Mouse (Mus musculus) ES-E14 (cell line): ENCODE results near the gene Usp34. TPM values are rescaled to one million over a fixed set of nuclear protein-coding genes. Genes with fewer than 3 reads are reported as not detected.
"Not testable (repeated sequence)": the region's sequence is repeated elsewhere in the genome, so short reads cannot be mapped to it uniquely, and the experiment has no call there.

Source experiments
- DNase-seq: peaks from one replicate; pipeline ENCODE4 v3.0.0-alpha.2; 2013; ENCODE audit warnings: low read depth, low spot score
- H3K27ac ChIP-seq: 2 replicates; pipeline ENCODE4 v1.5.1; 2012; ENCODE audit warnings: low read depth, mild to moderate bottlenecking, low read length, moderate library complexity, mixed read lengths; ENCODE audit not compliant: poor library complexity, insufficient read depth, severe bottlenecking
- H3K36me3 ChIP-seq: 2 replicates; pipeline ENCODE4 v1.6.1; 2012; ENCODE audit warnings: mild to moderate bottlenecking, low read length, moderate library complexity, mixed read lengths; ENCODE audit not compliant: control insufficient read depth, poor library complexity, insufficient read depth, severe bottlenecking
- H3K4me1 ChIP-seq, 2 experiments: fragments of 150-350 bp in 1 of 2; sonication (generic) in 1 of 2; 2 replicates each; pipeline ENCODE4 v1.6.1; 2012; ENCODE audit warnings: low read length in 2 of 2, mild to moderate bottlenecking in 1 of 2, mixed read lengths in 1 of 2; ENCODE audit not compliant: control insufficient read depth in 2 of 2, insufficient read depth in 2 of 2, poor library complexity in 1 of 2
- H3K4me3 ChIP-seq, 2 experiments: fragments of 150-350 bp in 1 of 2; sonication (generic) in 1 of 2; 2 replicates each; pipeline ENCODE4 v1.5.1; 2012; ENCODE audit warnings: low read length in 2 of 2, low read depth in 1 of 2, mild to moderate bottlenecking in 1 of 2, mixed read lengths in 1 of 2; ENCODE audit not compliant: insufficient read depth in 1 of 2, poor library complexity in 1 of 2, severe bottlenecking in 1 of 2
- H3K9ac ChIP-seq: 2 replicates; pipeline ENCODE4 v1.6.1; 2012; ENCODE audit warnings: low read depth, mild to moderate bottlenecking, low read length, mixed read lengths; ENCODE audit not compliant: poor library complexity, insufficient read depth, severe bottlenecking
- H3K9me3 ChIP-seq: fragments of 150-350 bp; sonication (generic); 2 replicates; pipeline ENCODE4 v1.6.1; 2012; ENCODE audit warnings: low read depth, mild to moderate bottlenecking, low read length; ENCODE audit not compliant: control insufficient read depth, insufficient read depth
- CHD2 ChIP-seq: IDR thresholded peaks from 2 replicates; pipeline ENCODE4 v1.6.1; 2014; ENCODE audit warnings: mild to moderate bottlenecking, low read depth, low read length, inconsistent platforms
- HCFC1 ChIP-seq: IDR thresholded peaks from 2 replicates; pipeline ENCODE4 v1.6.1; 2012; ENCODE audit warnings: low read length, inconsistent platforms, borderline replicate concordance; ENCODE audit not compliant: insufficient read depth
- MAFK ChIP-seq: IDR thresholded peaks from 2 replicates; pipeline ENCODE4 v1.6.1; 2014; ENCODE audit warnings: mild to moderate bottlenecking, low read depth, low read length, inconsistent platforms; ENCODE audit not compliant: insufficient read depth
- ZC3H11A ChIP-seq: IDR thresholded peaks from 2 replicates; pipeline ENCODE4 v1.6.1; 2012; ENCODE audit warnings: low read depth, mild to moderate bottlenecking, inconsistent platforms, low read length, borderline replicate concordance
- ZNF384 ChIP-seq: IDR thresholded peaks from 2 replicates; pipeline ENCODE4 v1.6.1; 2012; ENCODE audit warnings: low read depth, low read length, inconsistent platforms
- in situ Hi-C, 2 experiments: fragments of 600-800 bp; cut with MboI; formaldehyde crosslinking; loops; one replicate each; pipeline ENCODE4 v1.15.1; 2025; ENCODE audit warnings: low sequenced_read_pairs in 2 of 2, inconsistent platforms in 1 of 2; ENCODE audit not compliant: unreplicated experiment in 2 of 2
- total RNA-seq: library from RNA; depleted of rRNA; stranded (reverse); fragments of 300-350 nt; gene quantifications from 2 replicates; pipeline ENCODE4 v1.2.3, GENCODE M21; 2012

The Usp34 gene
- total RNA-seq, 1 experiment, result 70.0 TPM

DNA sequence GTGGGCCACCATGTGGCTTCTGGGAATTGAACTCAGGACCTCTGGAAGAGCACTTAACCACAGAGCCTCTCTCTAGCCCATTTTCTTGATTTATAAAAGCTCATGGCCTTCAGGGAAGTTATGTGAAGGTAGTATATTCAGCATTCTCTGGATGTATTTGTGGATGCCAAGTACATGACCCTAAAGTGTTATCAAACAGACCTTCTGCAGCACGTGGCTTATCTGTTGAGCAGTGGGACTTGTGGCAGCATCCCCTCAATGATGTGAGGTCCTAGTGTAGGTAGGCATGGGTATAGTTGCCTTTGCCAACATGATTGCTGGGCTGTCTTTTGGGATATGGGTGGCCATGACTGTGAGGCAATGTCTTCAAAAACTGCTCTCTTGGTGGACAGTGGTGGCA, 6.8 kb downstream of the Usp34 start:
- Histone ChIP-seq H3K27ac (no peak overlapping the region), H3K4me3 (no peak overlapping the region), H3K9ac (no peak overlapping the region), H3K36me3 (no peaks in the 10 kb centered on the region), H3K4me1 (peaks cover 2 to 4% of the 10 kb centered on the region in 2 experiments; a peak in 3 of 4 replicates), H3K9me3 (no peaks in the 10 kb centered on the region)
- DNase-seq, result no peak
- TF ChIP-seq ZNF384 (no peak), MAFK (no peak), CHD2 (no peak), ZC3H11A (no peak)
- in situ Hi-C loops, result no loop called here

DNA sequence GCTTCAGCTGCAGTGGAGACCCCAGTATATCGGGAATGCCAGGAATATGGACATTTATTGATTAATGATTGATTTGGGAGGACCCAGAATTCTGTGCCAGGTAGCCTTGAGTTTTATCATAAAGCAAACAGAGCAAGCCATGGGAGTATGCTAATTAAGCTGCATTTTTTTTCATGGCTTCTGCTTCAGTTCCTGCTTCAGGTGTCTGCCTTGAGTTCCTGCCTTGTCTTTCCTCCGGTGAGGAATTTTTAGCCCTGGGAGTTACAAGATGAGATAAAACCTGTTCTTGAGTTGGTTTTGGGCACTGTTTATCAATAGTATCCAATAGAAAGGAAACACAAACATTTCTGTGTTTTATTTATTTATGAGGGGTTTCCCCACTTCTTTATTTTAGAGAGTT, 22.7 kb downstream of the Usp34 start:
- TF ChIP-seq MAFK (no peak), ZNF384 (peak; percentile 82), CHD2 (no peak)
- H3K36me3 ChIP-seq, result no peaks in the 10 kb centered on the region
- in situ Hi-C loops, result no loop called here

DNA sequence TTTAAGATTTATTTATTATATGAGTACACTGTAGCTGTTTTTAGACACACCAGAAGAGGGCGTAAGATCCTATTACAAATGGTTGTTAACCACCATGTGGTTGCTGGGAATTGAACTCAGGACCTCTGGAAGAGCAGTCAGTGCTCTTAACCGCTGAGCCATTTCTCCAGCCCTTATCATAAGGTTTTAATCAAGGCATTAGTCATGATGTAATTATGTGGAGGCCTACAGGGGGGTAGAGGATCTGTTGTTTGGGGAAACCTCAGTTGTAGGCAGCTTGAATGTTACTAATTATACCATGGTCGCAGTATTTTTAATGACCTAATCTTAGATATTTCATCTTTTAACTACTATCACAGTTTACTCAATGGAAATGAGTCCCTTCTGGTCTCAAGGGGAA, 25.4 kb downstream of the Usp34 start:
- in situ Hi-C loops, result no loop called here
- Histone ChIP-seq H3K4me3 (no peak overlapping the region), H3K9me3 (no peaks in the 10 kb centered on the region), H3K36me3 (peaks cover 2% of the 10 kb centered on the region; the same call in 1 of the 2 replicates), H3K9ac (no peak overlapping the region), H3K4me1 (no peaks in the 10 kb centered on the region), H3K27ac (no peak overlapping the region)
- TF ChIP-seq CHD2 (no peak), ZNF384 (no peak), ZC3H11A (no peak), HCFC1 (no peak), MAFK (no peak)
- DNase-seq, result no peak

More for the DNA sequence above, 22.7 kb downstream of the Usp34 start:
- DNase-seq, result no peak
- no peaks in the 10 kb centered on the region for H3K4me1 ChIP-seq
- no peak overlapping the region for H3K9ac ChIP-seq
- H3K9me3 ChIP-seq, result no peaks in the 10 kb centered on the region
- no peak overlapping the region for H3K4me3 ChIP-seq
- no peak overlapping the region for H3K27ac ChIP-seq

DNA sequence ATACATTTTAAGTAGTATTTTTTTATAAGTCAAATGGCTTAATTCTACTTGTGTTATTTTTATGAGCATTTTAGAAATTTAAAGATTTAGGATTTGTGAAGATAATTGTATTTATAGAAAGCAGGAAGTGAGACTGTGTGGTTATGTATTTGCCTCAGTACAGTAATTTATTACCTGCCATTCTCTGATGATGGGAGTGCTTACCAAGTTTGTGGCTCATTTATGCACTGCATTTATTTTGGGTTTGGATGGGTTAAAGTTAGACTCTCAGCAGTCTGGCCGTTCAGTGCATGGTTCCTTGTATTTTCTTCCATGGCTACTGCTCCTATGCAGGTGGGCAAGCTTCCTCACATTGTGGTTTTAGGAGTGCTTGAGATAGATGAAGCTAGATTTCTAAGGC, 28.5 kb downstream of the Usp34 start:
- Histone ChIP-seq H3K27ac (no peak overlapping the region), H3K4me1 (no peaks in the 10 kb centered on the region), H3K9ac (no peak overlapping the region), H3K9me3 (no peaks in the 10 kb centered on the region), H3K36me3 (peaks cover 2% of the 10 kb centered on the region; the same call in 1 of the 2 replicates), H3K4me3 (no peak overlapping the region)
- no peak for DNase-seq
- TF ChIP-seq ZC3H11A, result no peak
- TF ChIP-seq HCFC1, result no peak
- TF ChIP-seq MAFK, result no peak
- TF ChIP-seq CHD2, result no peak
- TF ChIP-seq ZNF384, result no peak
- in situ Hi-C loops, result no loop called here

DNA sequence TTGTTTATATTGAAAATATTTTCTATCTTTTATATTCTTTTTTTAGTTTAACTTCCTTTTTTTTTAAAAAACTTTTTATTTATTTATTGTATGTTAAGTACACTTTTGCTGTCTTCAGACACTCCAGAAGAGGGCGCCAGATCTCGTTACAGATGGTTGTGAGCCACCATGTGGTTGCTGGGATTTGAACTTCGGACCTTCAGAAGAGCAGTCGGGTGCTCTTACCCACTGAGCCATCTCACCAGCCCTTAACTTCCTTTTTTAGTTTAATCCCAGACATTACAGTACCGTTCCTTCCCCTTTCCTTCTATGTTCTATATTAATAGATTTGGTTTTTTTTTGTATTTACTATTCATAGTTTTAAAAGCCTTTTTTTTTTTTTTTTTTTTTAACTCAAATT, 50.5 kb downstream of the Usp34 start:
- TF ChIP-seq ZNF384, result peak; percentile 52; the same call in 1 of the 2 replicates
- H3K9me3 ChIP-seq, H3K27ac ChIP-seq, H3K4me3 ChIP-seq, H3K9ac ChIP-seq, DNase-seq, in situ Hi-C loops, H3K36me3 ChIP-seq, H3K4me1 ChIP-seq: not testable (repeated sequence)

DNA sequence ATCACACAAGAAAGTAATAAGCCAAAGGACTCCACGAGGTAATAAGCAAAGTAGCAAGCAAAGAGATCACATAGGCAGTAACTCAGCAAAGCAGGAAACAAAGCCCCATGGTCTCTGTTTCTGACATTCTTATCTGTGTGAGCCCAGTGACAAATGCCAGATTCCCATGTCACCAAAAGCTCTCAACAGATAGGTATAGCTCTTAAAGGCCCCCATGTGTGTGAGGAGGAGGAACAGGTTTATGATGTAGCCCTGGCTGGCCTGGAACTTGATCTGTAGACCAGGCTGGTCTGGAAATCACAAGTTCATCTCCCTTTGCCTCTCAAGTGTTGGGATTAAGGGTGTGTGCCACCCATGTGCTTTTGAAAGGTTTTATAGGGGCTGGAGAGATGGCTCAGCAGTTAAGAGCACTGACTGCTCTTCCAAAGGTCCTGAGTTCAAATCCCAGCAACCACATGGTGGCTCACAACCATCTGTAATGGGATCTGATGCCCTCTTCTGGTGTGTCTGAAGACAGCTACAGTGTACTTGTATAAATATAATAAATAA, 53.1 kb downstream of the Usp34 start:
- H3K4me1 ChIP-seq, H3K36me3 ChIP-seq, H3K4me3 ChIP-seq, H3K9me3 ChIP-seq, H3K9ac ChIP-seq, DNase-seq, H3K27ac ChIP-seq, in situ Hi-C loops: not testable (repeated sequence)
